Mouse (Mus musculus) limb, embryonic 10.5 days (tissue): ENCODE data around the gene Perp. TPM values are rescaled to one million over a fixed set of nuclear protein-coding genes. Genes with fewer than 3 reads are reported as not detected.
A peak's percentile ranks its signal among the peaks of the same experiment; 100 is the strongest.

Experiments
- DNase-seq: peaks from one replicate; pipeline ENCODE4 v3.0.0-alpha.2; 2017; ENCODE audit warnings: low spot score
- H3K27ac ChIP-seq: fragments of 300-500 bp; sonication (generic); 2 replicates; pipeline ENCODE4 v1.5.1; 2016; ENCODE audit warnings: mild to moderate bottlenecking
- H3K27me3 ChIP-seq: fragments of 300-500 bp; sonication (generic); 2 replicates; pipeline ENCODE4 v1.6.1; 2016; ENCODE audit warnings: low read depth, mild to moderate bottlenecking; ENCODE audit not compliant: poor library complexity, severe bottlenecking
- H3K36me3 ChIP-seq: fragments of 300-500 bp; sonication (generic); 2 replicates; pipeline ENCODE4 v1.6.1; 2016; ENCODE audit warnings: mild to moderate bottlenecking, moderate library complexity
- H3K4me1 ChIP-seq: fragments of 300-500 bp; sonication (generic); 2 replicates; pipeline ENCODE4 v1.6.1; 2016
- H3K4me3 ChIP-seq: fragments of 300-500 bp; sonication (generic); 2 replicates; pipeline ENCODE4 v1.5.1; 2016; ENCODE audit warnings: mild to moderate bottlenecking, moderate library complexity
- H3K9me3 ChIP-seq: fragments of 300-500 bp; sonication (generic); replicated peaks from 2 replicates; pipeline ENCODE4 v1.6.1; 2016; ENCODE audit warnings: mild to moderate bottlenecking
- WGBS: fragments of 180-500 bp; shearing (Covaris S2); methylation state at CpG from one replicate; pipeline ENCODE4 v1.1.7; 2016; 5-methylcytosine and 5-hydroxymethylcytosine counted together
- polyA plus RNA-seq: library from polyadenylated mRNA; unstranded; fragments of >200 nt; fragmentation: Nextera tagmentation; extraction: Ambion mirVana; gene quantifications from 2 replicates; pipeline ENCODE4 v1.2.1, GENCODE M21; 2016

The Perp gene
- 35.0 and 35.6 TPM in 2 replicates for polyA plus RNA-seq

GRCm38 (mm10) chr10:18844441-18845286, at the start of gene Perp:
Gene Perp, plus strand, starts transcription at chr10:18845020.
- peak within 1 kb of the TSS; percentile 67 for H3K27ac ChIP-seq

DNA sequence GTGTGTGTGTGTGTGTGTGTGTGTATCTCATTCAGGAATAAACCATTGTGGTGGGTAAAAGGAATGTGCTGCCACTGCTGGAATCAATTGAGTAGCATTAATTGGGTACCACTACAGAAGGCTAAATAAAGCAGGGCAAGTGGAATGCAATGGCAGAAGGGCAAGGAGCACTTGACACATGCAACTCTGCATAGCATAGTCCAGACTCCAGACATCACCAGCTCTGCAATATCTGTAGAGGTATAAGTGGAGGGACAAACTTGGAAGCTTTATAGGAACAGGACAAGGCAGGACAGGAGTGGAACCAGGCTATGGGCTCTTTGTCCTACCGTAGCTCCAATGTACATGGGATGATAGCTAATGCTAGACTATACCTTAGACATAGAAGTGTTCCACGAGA, 33.1 kb upstream of the Perp start:
- Histone ChIP-seq H3K36me3 (no peaks in the 10 kb centered on the region), H3K4me1 (peaks cover 16% of the 10 kb centered on the region)
- WGBS = 86% methylated on average over 2 of the region's 2 CpGs

More at GRCm38 (mm10) chr10:18844441-18845286, at the start of gene Perp:
- peak; percentile 72 for DNase-seq
- peaks cover 10% of the 10 kb centered on the region for H3K4me1 ChIP-seq
- H3K4me3 ChIP-seq = peak within 1 kb of the TSS; percentile 62
- 3% methylated on average over 50 of the region's 54 CpGs for WGBS
- no peaks in the 10 kb centered on the region for H3K36me3 ChIP-seq
- peaks cover 55% of the 10 kb centered on the region for H3K27me3 ChIP-seq
- H3K9me3 ChIP-seq = no peaks in the 10 kb centered on the region

DNA sequence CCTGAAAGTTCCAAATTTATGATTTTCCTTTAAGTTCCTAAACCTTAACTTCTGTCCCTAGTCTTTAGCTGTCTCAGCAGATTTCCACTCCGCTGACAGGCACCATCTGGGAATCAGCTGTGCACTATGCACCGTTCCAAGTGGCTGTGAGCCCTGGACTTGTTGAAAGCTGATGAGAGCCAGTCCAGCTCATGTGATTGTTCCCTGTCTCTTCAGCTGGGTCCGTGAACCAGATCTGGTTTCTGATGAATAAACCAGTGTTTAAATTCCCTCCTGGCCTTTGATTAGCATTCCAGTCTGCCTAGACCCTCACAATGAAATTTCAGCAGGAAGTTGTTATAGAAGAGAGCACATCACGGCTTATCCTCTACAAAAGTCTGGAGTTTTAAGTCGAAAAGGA, 28.3 kb upstream of the Perp start:
- peak; percentile 44 for DNase-seq
- no peaks in the 10 kb centered on the region for H3K36me3 ChIP-seq
- H3K4me3 ChIP-seq = no peak overlapping the region
- no peaks in the 10 kb centered on the region for H3K9me3 ChIP-seq
- 60% methylated on average over 5 of the region's 5 CpGs for WGBS
- peaks cover 23% of the 10 kb centered on the region for H3K4me1 ChIP-seq
- no peak overlapping the region for H3K27ac ChIP-seq
- H3K27me3 ChIP-seq = no peaks in the 10 kb centered on the region

More for the DNA sequence above, 33.1 kb upstream of the Perp start:
- no peaks in the 10 kb centered on the region for H3K9me3 ChIP-seq
- H3K27me3 ChIP-seq = no peaks in the 10 kb centered on the region
- no peak for DNase-seq
- no peak overlapping the region for H3K27ac ChIP-seq
- H3K4me3 ChIP-seq = no peak overlapping the region

DNA sequence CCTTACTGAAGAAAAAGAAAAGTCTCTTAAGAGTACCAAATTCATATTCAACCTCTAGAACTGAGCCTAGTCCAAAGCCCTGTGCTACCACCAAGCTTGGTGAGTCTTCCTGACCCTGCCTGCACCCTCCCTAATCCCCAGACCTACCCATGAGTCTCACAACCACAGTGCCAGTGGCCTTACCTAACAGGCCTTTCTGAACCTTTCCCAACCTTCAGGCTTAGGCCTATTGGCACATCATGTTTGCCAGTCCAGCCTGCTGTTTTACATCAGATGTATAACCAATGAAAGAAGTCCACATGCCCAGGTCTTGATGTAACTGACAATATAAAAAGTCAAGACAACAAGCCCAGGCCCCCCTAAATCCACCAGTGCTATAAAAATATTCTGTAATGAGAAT, 19.7 kb upstream of the Perp start:
- no peaks in the 10 kb centered on the region for H3K36me3 ChIP-seq
- no peaks in the 10 kb centered on the region for H3K9me3 ChIP-seq
- H3K27ac ChIP-seq = no peak overlapping the region
- no peaks in the 10 kb centered on the region for H3K4me1 ChIP-seq
- no peak for DNase-seq
- H3K4me3 ChIP-seq = no peak overlapping the region
- no peaks in the 10 kb centered on the region for H3K27me3 ChIP-seq

DNA sequence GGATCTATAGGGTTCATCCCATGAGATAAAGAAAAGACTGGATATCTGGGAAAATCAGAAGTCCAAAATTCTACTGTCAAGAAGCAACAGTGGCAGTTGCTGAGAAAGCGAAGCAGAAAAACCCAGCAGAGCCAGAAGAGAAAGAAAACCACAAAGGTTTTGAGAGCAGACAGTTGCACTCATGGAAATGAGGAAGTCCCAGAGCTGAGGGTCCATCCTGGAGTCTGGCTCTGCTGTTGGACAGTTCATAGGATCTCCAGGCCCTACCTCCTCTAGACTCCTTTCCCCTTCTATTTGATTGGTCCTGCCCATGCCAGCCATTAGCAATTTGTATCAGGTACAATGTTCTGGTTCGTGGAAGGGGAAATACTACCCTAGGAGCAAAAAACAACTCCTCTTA, 18.7 kb upstream of the Perp start:
- 68% methylated on average over 2 of the region's 2 CpGs for WGBS
- Histone ChIP-seq H3K4me3 (no peak overlapping the region), H3K27ac (no peak overlapping the region), H3K4me1 (no peaks in the 10 kb centered on the region), H3K27me3 (no peaks in the 10 kb centered on the region), H3K36me3 (no peaks in the 10 kb centered on the region), H3K9me3 (no peaks in the 10 kb centered on the region)
- no peak for DNase-seq

DNA sequence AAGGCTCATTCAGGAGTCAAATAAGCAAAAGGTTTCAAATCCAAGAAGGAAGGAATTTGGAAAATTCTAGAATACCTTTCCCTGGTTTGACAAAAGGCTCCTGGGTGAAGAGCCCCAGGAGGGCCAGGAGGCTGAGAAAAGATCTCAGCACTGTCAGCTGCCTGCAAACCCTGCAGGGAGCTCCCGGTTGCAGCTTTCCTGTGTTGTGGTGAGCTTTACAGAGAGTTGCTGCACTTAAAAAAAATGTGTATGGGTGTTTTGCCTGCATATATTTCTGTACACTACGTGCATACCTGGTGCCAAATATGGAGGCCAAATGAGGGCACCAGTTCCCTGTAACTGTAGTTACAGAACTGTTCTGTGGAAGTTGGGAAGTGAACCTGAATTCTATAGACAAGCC, 16.9 kb upstream of the Perp start:
- Histone ChIP-seq H3K4me1 (no peaks in the 10 kb centered on the region), H3K36me3 (no peaks in the 10 kb centered on the region), H3K27me3 (no peaks in the 10 kb centered on the region), H3K4me3 (no peak overlapping the region), H3K27ac (no peak overlapping the region), H3K9me3 (no peaks in the 10 kb centered on the region)
- 47% methylated on average over 2 of the region's 2 CpGs for WGBS
- DNase-seq = no peak

- Histone ChIP-seq H3K4me3 (no peak overlapping the region), H3K27me3 (no peaks in the 10 kb centered on the region), H3K36me3 (no peaks in the 10 kb centered on the region), H3K4me1 (no peaks in the 10 kb centered on the region), H3K9me3 (no peaks in the 10 kb centered on the region), H3K27ac (no peak overlapping the region)
- 75% methylated on average over 4 of the region's 4 CpGs for WGBS
- DNase-seq = no peak
Observed at GRCm38 (mm10) chr10:18830359-18830758, 14.5 kb upstream of the Perp start.

GRCm38 (mm10) chr10:18831823-18832222, 13.0 kb upstream of the Perp start:
- Histone ChIP-seq H3K4me1 (no peaks in the 10 kb centered on the region), H3K9me3 (no peaks in the 10 kb centered on the region), H3K27ac (no peak overlapping the region), H3K27me3 (no peaks in the 10 kb centered on the region), H3K36me3 (no peaks in the 10 kb centered on the region), H3K4me3 (no peak overlapping the region)
- no peak for DNase-seq
- WGBS = 45% methylated on average over 7 of the region's 7 CpGs

DNA sequence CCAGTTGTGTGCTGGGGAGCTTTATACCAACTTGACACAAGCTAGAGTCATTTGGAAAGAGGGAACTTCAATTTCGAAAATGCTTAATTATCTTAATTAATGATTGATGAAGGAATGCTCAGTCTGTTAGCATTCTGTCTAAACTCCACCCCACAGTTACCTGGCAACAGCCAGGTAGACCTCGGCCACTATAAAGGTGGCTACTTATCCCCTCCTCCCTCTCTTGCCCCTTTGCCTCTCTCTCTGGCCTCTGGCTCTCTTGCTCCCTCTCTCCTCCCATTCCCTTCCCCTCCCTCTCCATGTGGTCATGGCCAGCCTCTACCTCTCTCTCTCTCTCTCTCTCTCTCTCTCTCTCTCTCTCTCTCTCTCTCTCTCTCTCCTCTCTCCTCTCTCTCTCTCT, 10.4 kb upstream of the Perp start:
- WGBS = 64% methylated on average over 2 of the region's 2 CpGs
- H3K27me3 ChIP-seq = no peaks in the 10 kb centered on the region
- no peak overlapping the region for H3K27ac ChIP-seq
- H3K4me3 ChIP-seq = no peak overlapping the region
- no peaks in the 10 kb centered on the region for H3K36me3 ChIP-seq
- DNase-seq = no peak
- no peaks in the 10 kb centered on the region for H3K4me1 ChIP-seq
- H3K9me3 ChIP-seq = no peaks in the 10 kb centered on the region

DNA sequence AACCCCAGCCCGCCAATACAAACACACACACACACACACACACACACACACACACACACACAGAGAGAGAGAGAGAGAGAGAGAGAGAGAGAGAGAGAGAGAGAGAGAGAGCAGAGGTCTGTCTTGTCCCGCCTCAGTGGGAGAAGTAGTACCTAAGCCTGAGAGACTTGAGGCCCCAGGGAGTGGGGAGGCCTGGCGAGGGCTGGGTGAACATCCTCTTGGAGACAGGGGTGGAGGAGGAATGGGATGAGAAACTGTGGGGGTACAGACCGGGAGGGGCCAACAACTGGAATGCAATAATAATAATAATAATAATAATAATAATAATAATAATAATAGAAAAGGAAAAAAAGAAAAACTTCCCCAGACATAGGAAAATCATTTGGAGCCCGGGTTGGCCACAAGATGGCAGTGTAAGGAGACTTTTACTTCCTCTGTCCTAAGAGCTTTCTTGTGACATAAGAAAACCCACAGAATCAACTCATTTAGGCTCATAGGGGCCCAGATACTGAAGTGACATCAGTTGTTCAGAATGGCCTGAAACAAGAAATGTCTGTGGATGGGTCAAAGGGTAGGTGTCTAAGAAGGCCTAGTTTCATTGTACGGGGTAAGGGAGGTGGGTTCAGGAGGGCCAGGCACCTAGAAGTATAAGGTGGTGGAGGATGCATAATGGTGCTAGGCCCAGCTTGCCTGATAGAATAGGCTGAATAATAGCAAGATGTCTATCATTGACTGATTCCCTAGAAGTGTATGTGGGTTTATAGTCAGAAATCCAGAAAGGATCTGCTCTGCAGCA, 8.9 kb upstream of the Perp start:
- Histone ChIP-seq H3K27me3 (no peaks in the 10 kb centered on the region), H3K27ac (no peak overlapping the region), H3K9me3 (no peaks in the 10 kb centered on the region), H3K36me3 (no peaks in the 10 kb centered on the region), H3K4me3 (no peak overlapping the region), H3K4me1 (no peaks in the 10 kb centered on the region)
- 51% methylated on average over 5 of the region's 6 CpGs for WGBS
- DNase-seq = no peak

DNA sequence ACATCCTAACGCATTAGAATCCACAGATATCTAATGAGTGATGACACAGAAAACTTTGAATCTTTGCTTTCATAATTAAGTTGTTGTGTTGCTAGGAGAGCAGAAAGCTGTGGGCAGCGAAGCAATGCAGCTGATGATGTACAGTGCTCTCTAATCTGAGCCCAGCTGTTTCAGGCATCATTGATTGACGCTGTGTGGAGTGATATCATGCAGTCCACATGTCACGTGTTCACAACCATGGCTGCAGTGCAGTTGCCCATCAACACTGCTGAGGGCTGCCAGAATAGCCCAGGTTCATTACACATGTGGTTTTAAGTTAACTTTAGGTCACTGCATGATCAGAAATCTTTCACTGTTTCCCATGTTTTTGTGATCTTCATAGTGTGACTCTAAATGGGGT, 5.3 kb upstream of the Perp start:
- WGBS = 70% methylated on average over 4 of the region's 4 CpGs
- no peak overlapping the region for H3K27ac ChIP-seq
- peaks cover 1% of the 10 kb centered on the region for H3K4me1 ChIP-seq
- peaks cover 27% of the 10 kb centered on the region for H3K27me3 ChIP-seq
- no peaks in the 10 kb centered on the region for H3K9me3 ChIP-seq
- H3K36me3 ChIP-seq = no peaks in the 10 kb centered on the region
- no peak overlapping the region for H3K4me3 ChIP-seq
- DNase-seq = no peak

- WGBS = 68% methylated on average over 4 of the region's 4 CpGs
- DNase-seq = no peak
Observed at GRCm38 (mm10) chr10:18840736-18841135, 4.1 kb upstream of the Perp start.

DNA sequence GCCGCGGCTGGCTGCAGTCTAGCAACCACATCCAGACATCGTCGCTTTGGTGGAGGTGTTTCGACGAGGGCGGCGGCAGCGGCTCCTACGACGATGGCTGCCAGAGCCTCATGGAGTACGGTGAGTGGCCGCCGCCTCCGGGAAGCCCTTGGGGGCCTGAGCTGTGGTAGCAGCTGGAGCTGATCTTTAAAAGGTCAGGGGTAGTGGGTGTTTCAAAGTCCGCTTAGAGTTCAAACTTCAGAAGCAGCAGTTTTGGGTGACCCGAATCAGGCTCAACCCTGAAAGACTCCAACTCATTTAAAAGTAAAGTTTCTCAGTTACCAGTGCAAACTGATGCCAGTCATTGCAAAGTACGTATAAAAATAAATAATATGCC, 455 bp downstream of the Perp start:
- Histone ChIP-seq H3K9me3 (no peaks in the 10 kb centered on the region), H3K4me3 (peak overlapping the region; percentile 62), H3K27me3 (peaks cover 55% of the 10 kb centered on the region), H3K27ac (peak overlapping the region; percentile 67), H3K4me1 (peaks cover 10% of the 10 kb centered on the region), H3K36me3 (no peaks in the 10 kb centered on the region)
- DNase-seq = no peak
- whole genome bisulfite sequencing = 5% methylated on average over 18 of the region's 18 CpGs

More at GRCm38 (mm10) chr10:18840736-18841135, 4.1 kb upstream of the Perp start:
- Histone ChIP-seq H3K27ac (no peak overlapping the region), H3K4me3 (no peak overlapping the region), H3K27me3 (peaks cover 39% of the 10 kb centered on the region), H3K4me1 (peaks cover 10% of the 10 kb centered on the region), H3K36me3 (no peaks in the 10 kb centered on the region), H3K9me3 (no peaks in the 10 kb centered on the region)
